Mouse (Mus musculus) bone marrow, adult 2 months (tissue): Measurements from ENCODE around the gene Atp4b. TPM values are rescaled to one million over a fixed set of nuclear protein-coding genes. Genes with fewer than 3 reads are reported as not detected.

ENCODE experiments used
- H3K27ac ChIP-seq: fragments of 200-500 bp; 2 replicates; pipeline ENCODE4 v1.5.1; 2012; ENCODE audit warnings: low read depth, mild to moderate bottlenecking, control low read depth, inconsistent platforms, low read length; ENCODE audit not compliant: control insufficient read depth, poor library complexity, insufficient read depth
- H3K4me1 ChIP-seq: fragments of 200-500 bp; 2 replicates; pipeline ENCODE4 v1.6.1; 2011; ENCODE audit warnings: low read length; ENCODE audit not compliant: control insufficient read depth, insufficient read depth
- H3K4me3 ChIP-seq: fragments of 200-500 bp; replicated peaks from 2 replicates; pipeline ENCODE3; 2011; ENCODE audit warnings: mild to moderate bottlenecking, low read depth, low read length, control low read depth; ENCODE audit not compliant: control insufficient read depth
- CTCF ChIP-seq: fragments of 200-500 bp; IDR thresholded peaks from 2 replicates; pipeline ENCODE4 v1.5.1; 2011; ENCODE audit warnings: low read length, control low read depth; ENCODE audit not compliant: control insufficient read depth, insufficient read depth
- POLR2A ChIP-seq: fragments of 200-500 bp; IDR thresholded peaks from 2 replicates; pipeline ENCODE4 v1.6.1; 2011; ENCODE audit warnings: low read depth, mild to moderate bottlenecking, control low read depth, low read length, borderline replicate concordance; ENCODE audit not compliant: control insufficient read depth
- WGBS: fragments of 180-500 bp; shearing (Covaris S2); methylation state at CpG from one replicate; pipeline ENCODE4 v1.1.7; 2018; 5-methylcytosine and 5-hydroxymethylcytosine counted together
- polyA plus RNA-seq: library from polyadenylated mRNA; stranded (reverse); fragments of >200 nt; gene quantifications from 2 replicates; pipeline ENCODE4 v1.2.4, GENCODE M21; 2011; ENCODE audit warnings: low replicate concordance; ENCODE audit not compliant: missing spikeins, insufficient read depth, insufficient read length

Gene Atp4b
- polyA plus RNA-seq, 1 experiment, result not detected

GRCm38 (mm10) chr8:13404666-13405131 is 8.1 kb upstream of the Atp4b start, which contains the start of gene Grk1:
TSS of gene Grk1 (plus strand) at chr8:13405081.
- Histone ChIP-seq H3K27ac (no peak within 1 kb of the TSS), H3K4me1 (no peaks in the 10 kb centered on the region), H3K4me3 (no peak within 1 kb of the TSS)
- TF ChIP-seq POLR2A (no peak), CTCF (no peak)
- 70% methylated on average over 5 of the region's 5 CpGs for WGBS

- Histone ChIP-seq H3K4me1 (no peaks in the 10 kb centered on the region), H3K4me3 (no peak overlapping the region), H3K27ac (no peak overlapping the region)
- 71% methylated on average over 6 of the region's 6 CpGs for WGBS
- no peak for TF ChIP-seq POLR2A
- no peak for TF ChIP-seq CTCF
Measured at GRCm38 (mm10) chr8:13403517-13403916, 6.9 kb upstream of the Atp4b start.

GRCm38 (mm10) chr8:13393869-13394268 is 2.8 kb downstream of the Atp4b start:
- no peak for TF ChIP-seq CTCF
- TF ChIP-seq POLR2A, result no peak
- WGBS, result 78% methylated on average over 7 of the region's 7 CpGs
- H3K27ac ChIP-seq, result no peak overlapping the region
- H3K4me1 ChIP-seq, result no peaks in the 10 kb centered on the region
- no peak overlapping the region for H3K4me3 ChIP-seq

- Histone ChIP-seq H3K27ac (no peak overlapping the region), H3K4me1 (peaks cover 2% of the 10 kb centered on the region; the same call in 1 of the 2 replicates), H3K4me3 (no peak overlapping the region)
- 61% methylated on average over 2 of the region's 2 CpGs for WGBS
- TF ChIP-seq CTCF, result no peak
- no peak for TF ChIP-seq POLR2A
Measured at GRCm38 (mm10) chr8:13388744-13389143, 7.9 kb downstream of the Atp4b start.

- TF ChIP-seq CTCF (no peak), POLR2A (no peak)
- Histone ChIP-seq H3K4me3 (no peak overlapping the region), H3K4me1 (peaks cover 2% of the 10 kb centered on the region; the same call in 1 of the 2 replicates), H3K27ac (no peak overlapping the region)
- WGBS, result 16% methylated on average over 8 of the region's 8 CpGs
Measured at GRCm38 (mm10) chr8:13387728-13388127, 8.9 kb downstream of the Atp4b start.

GRCm38 (mm10) chr8:13386366-13386765 is 10.3 kb downstream of the Atp4b start:
- WGBS, result 76% methylated on average over 13 of the region's 13 CpGs
- H3K4me1 ChIP-seq, result peaks cover 2% of the 10 kb centered on the region; the same call in 1 of the 2 replicates
- H3K27ac ChIP-seq, result no peak overlapping the region
- no peak for TF ChIP-seq CTCF
- no peak for TF ChIP-seq POLR2A
- no peak overlapping the region for H3K4me3 ChIP-seq

GRCm38 (mm10) chr8:13382999-13383398 is 13.6 kb downstream of the Atp4b start:
- no peak for TF ChIP-seq POLR2A
- TF ChIP-seq CTCF, result no peak

GRCm38 (mm10) chr8:13382536-13382935 is 14.1 kb downstream of the Atp4b start:
- H3K4me3 ChIP-seq, result no peak overlapping the region
- no peaks in the 10 kb centered on the region for H3K4me1 ChIP-seq
- TF ChIP-seq POLR2A (no peak), CTCF (no peak)
- H3K27ac ChIP-seq, result no peak overlapping the region
- WGBS, result 80% methylated on average over 3 of the region's 3 CpGs

More at GRCm38 (mm10) chr8:13382999-13383398, 13.6 kb downstream of the Atp4b start:
- Histone ChIP-seq H3K4me3 (no peak overlapping the region), H3K27ac (no peak overlapping the region), H3K4me1 (no peaks in the 10 kb centered on the region)
- WGBS, result 88% methylated on average over 4 of the region's 4 CpGs

- WGBS, result 87% methylated on average over 7 of the region's 7 CpGs
- TF ChIP-seq POLR2A, result no peak
- TF ChIP-seq CTCF, result no peak
- no peak overlapping the region for H3K27ac ChIP-seq
- H3K4me3 ChIP-seq, result no peak overlapping the region
- H3K4me1 ChIP-seq, result no peaks in the 10 kb centered on the region
Measured at GRCm38 (mm10) chr8:13381630-13382029, 15.0 kb downstream of the Atp4b start.
